9 mouse cellular contexts compared by ENCODE assay signal in genomic region chr2:167842993-167843392, GRCm38 (mm10).
"Had no signal": no experiment of that assay in that cellular context is flagged by ENCODE, and none has a peak within 500 bp of the region (broad histone marks: within the 10 kb centered on the region; RNA-seq: fewer than 3 reads in every experiment).

No protein-coding gene starts in this region.

- ATAC-seq: midbrain, embryonic 15.5 days had no signal

- H3K9ac ChIP-seq: liver, embryonic 15.5 days; midbrain, embryonic 15.5 days; neural tube, embryonic 12.5 days had no signal

- H3K4me2 ChIP-seq: liver, embryonic 15.5 days; midbrain, embryonic 15.5 days; neural tube, embryonic 12.5 days had no signal

- DNase-seq: kidney, adult 9 months; kidney, postnatal 14 days; left cerebral cortex, postnatal 4 days; lung, postnatal 36 days; thymus, adult 18-20 months; thymus, postnatal 14 days had no signal

- H3K27ac ChIP-seq: liver, embryonic 15.5 days; midbrain, embryonic 15.5 days; neural tube, embryonic 12.5 days had no signal

- H3K9me3 ChIP-seq: liver, embryonic 15.5 days; midbrain, embryonic 15.5 days; neural tube, embryonic 12.5 days had no signal

- H3K4me1 ChIP-seq: midbrain, embryonic 15.5 days had no signal

- H3K27me3 ChIP-seq: midbrain, embryonic 15.5 days; neural tube, embryonic 12.5 days had no signal

- H3K36me3 ChIP-seq: liver, embryonic 15.5 days; midbrain, embryonic 15.5 days; neural tube, embryonic 12.5 days had no signal

- H3K4me3 ChIP-seq: liver, embryonic 15.5 days; midbrain, embryonic 15.5 days; neural tube, embryonic 12.5 days had no signal
